Mouse (Mus musculus) Muller cell, postnatal 12 days (primary cell): ENCODE measurements at regions not wholly inside any gene's neighbourhood (a gene's known extent, or its start where the extent isn't known, plus 50 kb on each side); places are given as distances from the start of the nearest gene placed in this dataset.

Experiments
- DNase-seq: peaks from one replicate; pipeline ENCODE4 v3.0.0-alpha.2; 2015; ENCODE audit errors: inconsistent ontology term

- no peak for DNase-seq
These were observed 232.4 kb downstream of the Vps13c start for GRCm38 (mm10) chr9:68072624-68073023.

GRCm38 (mm10) chr9:68077329-68077728 lies 237.1 kb downstream of the Vps13c start:
- DNase-seq, result no peak

- peak; percentile 2 for DNase-seq
These were observed 243.1 kb downstream of the Vps13c start for GRCm38 (mm10) chr9:68083341-68083740.

GRCm38 (mm10) chr9:68084966-68085365 lies 244.8 kb downstream of the Vps13c start:
- no peak for DNase-seq

GRCm38 (mm10) chr9:68094561-68094960 lies 254.4 kb downstream of the Vps13c start:
- DNase-seq, result no peak

- no peak for DNase-seq
These were observed 269.6 kb downstream of the Vps13c start for GRCm38 (mm10) chr9:68109841-68110240.

GRCm38 (mm10) chr9:68115151-68115690 lies 275.0 kb downstream of the Vps13c start:
- DNase-seq, result no peak

GRCm38 (mm10) chr9:68116221-68116741 lies 276.1 kb downstream of the Vps13c start:
- peak; percentile 21 for DNase-seq

- no peak for DNase-seq
These were observed 278.1 kb downstream of the Vps13c start for GRCm38 (mm10) chr9:68118266-68118665.

- no peak for DNase-seq
These were observed 282.1 kb downstream of the Vps13c start for GRCm38 (mm10) chr9:68122266-68122665.

- DNase-seq, result peak; percentile 42
These were observed 291.1 kb downstream of the Vps13c start for GRCm38 (mm10) chr9:68131263-68131662.

- DNase-seq, result peak; percentile 90
These were observed 295.4 kb downstream of the Vps13c start for GRCm38 (mm10) chr9:68135446-68136050.

- DNase-seq, result no peak
These were observed 322.8 kb downstream of the Vps13c start for GRCm38 (mm10) chr9:68162813-68163570.

- no peak for DNase-seq
These were observed 326.4 kb downstream of the Vps13c start for GRCm38 (mm10) chr9:68166556-68166955.

- DNase-seq, result no peak
These were observed 348.7 kb downstream of the Vps13c start for GRCm38 (mm10) chr9:68188921-68189320.

GRCm38 (mm10) chr9:68199831-68200230 lies 359.6 kb downstream of the Vps13c start:
- DNase-seq, result no peak

- no peak for DNase-seq
These were observed 360.8 kb downstream of the Vps13c start for GRCm38 (mm10) chr9:68201031-68201430.

- DNase-seq, result no peak
These were observed 385.5 kb downstream of the Vps13c start for GRCm38 (mm10) chr9:68225694-68226093.

GRCm38 (mm10) chr9:68231131-68231530 lies 390.9 kb downstream of the Vps13c start:
- no peak for DNase-seq

- no peak for DNase-seq
These were observed 394.9 kb downstream of the Vps13c start for GRCm38 (mm10) chr9:68234979-68235649.

- DNase-seq, result peak; percentile 69
These were observed 398.9 kb downstream of the Vps13c start for GRCm38 (mm10) chr9:68239121-68239520.

GRCm38 (mm10) chr9:68239551-68239950 lies 399.4 kb downstream of the Vps13c start:
- no peak for DNase-seq
